Mouse (Mus musculus): ENCODE data around the gene Igf2bp3. TPM values are rescaled to one million over a fixed set of nuclear protein-coding genes. Genes with fewer than 3 reads are reported as not detected.

Igf2bp3 gene
- polyA plus RNA-seq, 1 experiment from 2014 or later: 114 TPM

GRCm38 (mm10) chr6:49236331-49236730, 21.6 kb upstream of the Igf2bp3 start:
- no peaks in the 10 kb centered on the region for H3K9me3 ChIP-seq
- H3K27ac ChIP-seq (replicated peaks): no peak overlapping the region
- 63% methylated on average over 9 of the region's 9 CpGs for WGBS
- no peaks in the 10 kb centered on the region for H3K4me1 ChIP-seq
- H3K4me3 ChIP-seq: no peak overlapping the region
- ATAC-seq (ENCODE audit: low FRiP score, low read depth): peak; percentile 94
- no peaks in the 10 kb centered on the region for H3K27me3 ChIP-seq
- no peak overlapping the region for H3K4me2 ChIP-seq (replicated peaks)
- peaks cover 5% of the 10 kb centered on the region; the same call in 1 of the 2 replicates for H3K36me3 ChIP-seq
- no peak overlapping the region for H3K9ac ChIP-seq (replicated peaks)

GRCm38 (mm10) chr6:49233356-49233755, 18.6 kb upstream of the Igf2bp3 start:
- Histone ChIP-seq H3K36me3 (no peaks in the 10 kb centered on the region), H3K9me3 (no peaks in the 10 kb centered on the region), H3K4me2 (replicated peaks) (no peak overlapping the region), H3K27ac (replicated peaks) (no peak overlapping the region), H3K9ac (replicated peaks) (no peak overlapping the region), H3K4me3 (no peak overlapping the region), H3K27me3 (no peaks in the 10 kb centered on the region), H3K4me1 (no peaks in the 10 kb centered on the region)
- WGBS: 63% methylated on average over 4 of the region's 4 CpGs
- no peak for ATAC-seq (ENCODE audit: low FRiP score, low read depth)

DNA sequence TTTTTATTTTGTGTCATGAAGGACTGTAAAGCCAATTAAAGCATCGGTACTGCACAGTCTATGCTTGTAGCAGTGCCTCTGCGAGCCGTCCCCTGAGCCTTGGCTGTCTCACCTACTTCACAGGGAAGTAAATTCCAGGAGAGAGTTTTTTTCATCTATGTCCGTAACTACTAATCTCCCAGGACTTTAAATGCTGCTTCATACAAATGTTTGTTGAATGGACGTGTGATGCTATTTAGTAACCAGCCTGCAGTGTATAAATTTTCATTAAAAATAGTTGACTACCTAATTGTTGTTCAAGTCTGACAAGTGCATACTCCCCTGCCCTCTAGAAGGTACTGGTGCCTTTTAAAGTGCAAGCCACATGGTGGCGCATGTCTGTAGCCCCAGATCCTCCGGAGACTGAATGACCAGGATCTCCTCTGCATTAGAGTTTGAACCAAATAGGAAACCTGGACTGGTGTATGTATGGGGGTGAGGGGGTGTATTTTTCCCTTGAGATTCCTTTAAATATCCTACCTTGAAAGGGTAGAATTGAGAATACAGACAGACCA, 13.4 kb upstream of the Igf2bp3 start:
- no peak overlapping the region for H3K27ac ChIP-seq (replicated peaks)
- no peaks in the 10 kb centered on the region for H3K4me1 ChIP-seq
- ATAC-seq (ENCODE audit: low FRiP score, low read depth): no peak
- 19% methylated on average over 7 of the region's 7 CpGs for WGBS
- no peaks in the 10 kb centered on the region for H3K36me3 ChIP-seq
- no peaks in the 10 kb centered on the region for H3K27me3 ChIP-seq
- no peak overlapping the region for H3K4me2 ChIP-seq (replicated peaks)
- no peaks in the 10 kb centered on the region for H3K9me3 ChIP-seq
- no peak overlapping the region for H3K9ac ChIP-seq (replicated peaks)
- no peak overlapping the region for H3K4me3 ChIP-seq

- Histone ChIP-seq H3K9ac (replicated peaks) (no peak overlapping the region), H3K4me2 (replicated peaks) (no peak overlapping the region), H3K36me3 (no peaks in the 10 kb centered on the region), H3K9me3 (no peaks in the 10 kb centered on the region), H3K27ac (replicated peaks) (no peak overlapping the region), H3K4me1 (no peaks in the 10 kb centered on the region), H3K4me3 (no peak overlapping the region), H3K27me3 (no peaks in the 10 kb centered on the region)
- no peak for ATAC-seq (ENCODE audit: low FRiP score, low read depth)
- WGBS: 9% methylated on average over 15 of the region's 15 CpGs
Observed at GRCm38 (mm10) chr6:49227184-49227735, 12.5 kb upstream of the Igf2bp3 start.

GRCm38 (mm10) chr6:49225728-49226123, 11.0 kb upstream of the Igf2bp3 start:
- Histone ChIP-seq H3K27ac (replicated peaks) (no peak overlapping the region), H3K4me1 (peaks cover 4% of the 10 kb centered on the region; the same call in 1 of the 2 replicates), H3K36me3 (no peaks in the 10 kb centered on the region), H3K9me3 (no peaks in the 10 kb centered on the region), H3K9ac (replicated peaks) (no peak overlapping the region), H3K27me3 (no peaks in the 10 kb centered on the region), H3K4me2 (replicated peaks) (no peak overlapping the region), H3K4me3 (no peak overlapping the region)
- whole genome bisulfite sequencing: 91% methylated on average over 3 of the region's 3 CpGs
- no peak for ATAC-seq (ENCODE audit: low FRiP score, low read depth)

DNA sequence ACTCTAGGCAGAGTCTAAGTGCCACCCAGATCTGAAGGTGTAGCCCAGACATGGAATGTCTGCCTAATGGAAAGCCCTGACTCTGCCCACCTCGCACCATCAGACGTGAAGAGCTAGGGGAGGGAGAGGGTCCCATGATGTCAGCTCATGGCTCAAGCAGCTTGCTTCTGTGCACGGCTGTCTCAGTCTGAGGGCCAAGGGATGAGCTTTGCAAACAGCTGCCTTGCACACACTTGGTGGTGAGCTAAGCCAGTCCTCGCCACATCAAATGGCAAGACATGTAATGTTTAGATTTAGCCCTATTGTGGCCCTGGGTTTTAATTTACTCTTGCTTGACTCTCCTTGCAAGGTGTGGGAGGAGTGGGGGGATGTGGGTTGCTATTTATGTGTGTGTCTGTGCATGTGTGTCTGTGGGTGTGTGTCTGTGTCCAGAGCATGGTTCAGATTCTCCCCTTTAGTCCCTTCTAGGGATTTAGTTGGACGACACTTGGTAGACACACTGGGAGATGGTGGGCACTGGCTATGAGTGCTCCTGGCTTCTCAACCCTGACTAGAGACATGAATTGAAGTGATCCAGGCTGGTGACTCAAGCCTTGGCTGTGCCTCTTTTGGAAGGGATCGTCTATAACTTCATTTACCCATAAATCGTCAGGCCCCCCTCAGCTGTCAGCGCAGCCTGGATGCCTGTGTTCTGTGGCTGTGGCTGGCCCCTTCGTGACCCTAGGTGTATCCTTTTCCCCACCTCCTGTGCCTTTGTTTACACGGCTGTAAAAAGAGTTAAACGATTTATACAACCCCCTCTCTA, 10.4 kb upstream of the Igf2bp3 start:
- Histone ChIP-seq H3K9me3 (no peaks in the 10 kb centered on the region), H3K27ac (replicated peaks) (no peak overlapping the region), H3K4me3 (no peak overlapping the region), H3K9ac (replicated peaks) (no peak overlapping the region), H3K27me3 (no peaks in the 10 kb centered on the region), H3K4me1 (peaks cover 4% of the 10 kb centered on the region; the same call in 1 of the 2 replicates), H3K36me3 (no peaks in the 10 kb centered on the region), H3K4me2 (replicated peaks) (no peak overlapping the region)
- 75% methylated on average over 11 of the region's 11 CpGs for WGBS
- ATAC-seq (ENCODE audit: low FRiP score, low read depth): no peak

DNA sequence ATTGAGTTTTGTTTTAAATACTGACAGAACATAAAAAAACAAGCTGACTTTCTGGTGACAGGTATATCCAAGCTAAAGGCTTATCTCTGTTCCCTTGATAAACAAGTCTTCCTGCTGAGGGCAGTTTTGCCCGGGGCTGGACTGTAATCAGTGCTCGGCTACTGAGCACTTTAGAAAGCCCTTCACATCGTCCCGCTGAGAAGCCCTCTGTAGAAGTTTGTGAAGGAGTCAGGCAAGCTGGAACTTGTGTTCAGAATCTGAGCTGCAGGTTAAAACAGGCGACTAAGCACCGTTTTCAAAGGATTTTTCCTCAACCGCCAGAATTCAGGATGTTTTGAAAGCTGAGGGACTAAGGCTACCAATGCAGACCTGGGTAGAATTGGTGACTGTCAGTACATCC, 7.1 kb upstream of the Igf2bp3 start:
- 2% methylated on average over 7 of the region's 7 CpGs for WGBS
- 0 out of 2 replicates have a peak overlapping the region, but pooled peaks have one; percentile 30 for H3K27ac ChIP-seq (replicated peaks)
- ATAC-seq (ENCODE audit: low FRiP score, low read depth): no peak

GRCm38 (mm10) chr6:49219920-49220604, 5.3 kb upstream of the Igf2bp3 start:
- Histone ChIP-seq H3K27me3 (no peaks in the 10 kb centered on the region), H3K4me1 (peaks cover 4% of the 10 kb centered on the region; the same call in 1 of the 2 replicates), H3K9me3 (no peaks in the 10 kb centered on the region), H3K36me3 (no peaks in the 10 kb centered on the region), H3K27ac (replicated peaks) (peak overlapping the region; percentile 72), H3K4me2 (replicated peaks) (peak overlapping the region; percentile 53), H3K4me3 (peak overlapping the region; percentile 27), H3K9ac (replicated peaks) (no peak overlapping the region; the same call in 1 of the 2 replicates)
- ATAC-seq (ENCODE audit: low FRiP score, low read depth): no peak
- 2% methylated on average over 16 of the region's 16 CpGs for WGBS

More for the DNA sequence above, 7.1 kb upstream of the Igf2bp3 start:
- Histone ChIP-seq H3K4me3 (no peak overlapping the region), H3K9ac (replicated peaks) (no peak overlapping the region), H3K27me3 (no peaks in the 10 kb centered on the region), H3K4me1 (peaks cover 4% of the 10 kb centered on the region; the same call in 1 of the 2 replicates), H3K36me3 (no peaks in the 10 kb centered on the region), H3K9me3 (no peaks in the 10 kb centered on the region), H3K4me2 (replicated peaks) (0 out of 2 replicates have a peak overlapping the region, but pooled peaks have one; percentile 15)

GRCm38 (mm10) chr6:49219001-49219560, 4.3 kb upstream of the Igf2bp3 start:
- H3K4me3 ChIP-seq: no peak overlapping the region
- H3K36me3 ChIP-seq: no peaks in the 10 kb centered on the region
- no peak overlapping the region for H3K9ac ChIP-seq (replicated peaks)
- 0 out of 2 replicates have a peak overlapping the region, but pooled peaks have one; percentile 13 for H3K4me2 ChIP-seq (replicated peaks)
- ATAC-seq (ENCODE audit: low FRiP score, low read depth): no peak
- no peaks in the 10 kb centered on the region for H3K27me3 ChIP-seq
- H3K27ac ChIP-seq (replicated peaks): no peak overlapping the region
- WGBS: 5% methylated on average over 4 of the region's 4 CpGs
- H3K4me1 ChIP-seq: peaks cover 4% of the 10 kb centered on the region; the same call in 1 of the 2 replicates
- no peaks in the 10 kb centered on the region for H3K9me3 ChIP-seq

DNA sequence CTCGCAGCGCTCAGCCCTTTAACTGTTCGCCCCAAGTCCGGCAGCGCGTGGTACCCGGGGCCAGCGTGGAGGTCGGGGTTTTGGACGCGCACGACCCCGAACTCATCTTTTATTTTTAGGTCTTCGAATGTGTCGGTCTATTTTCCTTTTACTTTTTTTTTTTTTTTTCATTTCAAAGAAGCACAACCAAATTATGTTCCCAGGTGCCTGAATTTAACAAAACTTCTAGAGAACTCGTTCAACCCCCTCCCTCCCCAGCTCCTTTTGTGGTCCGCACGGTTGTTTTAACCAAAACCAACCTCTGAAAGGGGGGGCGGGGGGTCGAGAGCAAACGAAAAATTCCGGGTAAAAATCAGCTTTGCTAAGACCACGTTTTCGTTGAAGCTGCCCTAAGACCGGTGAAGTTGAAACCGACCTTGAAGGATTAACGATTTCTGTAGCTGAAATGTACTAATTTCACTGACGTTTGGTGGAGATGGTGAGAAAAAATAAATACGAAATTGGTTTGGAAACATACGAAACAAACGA, 3.6 kb upstream of the Igf2bp3 start:
- WGBS: under 1% methylated on average over 31 of the region's 31 CpGs
- no peak for ATAC-seq (ENCODE audit: low FRiP score, low read depth)
- peak overlapping the region; percentile 51; the same call in 1 of the 2 replicates for H3K9ac ChIP-seq (replicated peaks)

DNA sequence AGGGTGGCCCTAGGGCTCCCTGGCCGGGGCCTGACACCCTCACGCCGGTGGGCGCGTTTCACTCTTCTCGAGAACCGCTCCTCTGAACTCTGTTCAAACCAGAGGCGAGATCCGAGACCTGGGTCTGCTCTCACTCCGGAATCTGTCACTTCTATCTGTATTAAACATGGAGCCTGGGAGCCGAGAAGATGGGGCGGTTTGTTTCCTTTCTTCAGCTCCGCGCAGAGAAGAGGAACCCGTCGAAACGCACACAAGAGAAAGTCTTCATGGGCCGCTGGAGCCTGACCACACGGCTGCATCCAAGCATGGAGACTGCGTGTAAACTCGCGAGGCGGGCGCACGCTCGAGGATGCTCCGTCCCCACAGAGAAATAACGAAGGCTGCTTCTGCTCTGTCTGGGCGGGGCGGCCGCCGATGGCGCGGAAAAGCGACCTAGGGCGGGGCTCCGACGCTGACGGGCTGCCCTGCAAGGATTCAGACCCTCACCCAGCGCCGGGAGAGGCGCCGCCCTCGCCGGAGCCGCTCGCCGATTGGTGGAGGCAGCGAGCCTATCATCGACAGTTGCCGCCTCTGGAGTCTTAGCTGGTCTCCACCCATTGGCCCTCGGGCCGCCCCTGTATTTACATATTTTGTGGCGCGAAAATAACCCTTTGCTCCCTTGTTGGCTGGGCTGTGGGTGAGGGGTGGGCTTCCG, 3.0 kb upstream of the Igf2bp3 start:
- Histone ChIP-seq H3K9me3 (no peaks in the 10 kb centered on the region), H3K4me2 (replicated peaks) (peak overlapping the region; percentile 67), H3K9ac (replicated peaks) (peak overlapping the region; percentile 70), H3K27me3 (no peaks in the 10 kb centered on the region), H3K4me3 (peak overlapping the region; percentile 53), H3K36me3 (no peaks in the 10 kb centered on the region), H3K4me1 (peaks cover 6% of the 10 kb centered on the region), H3K27ac (replicated peaks) (peak overlapping the region; percentile 90)
- peak; percentile 89 for ATAC-seq (ENCODE audit: low FRiP score, low read depth)
- WGBS: under 1% methylated on average over 56 of the region's 56 CpGs

More for the DNA sequence above, 3.6 kb upstream of the Igf2bp3 start:
- Histone ChIP-seq H3K4me3 (peak overlapping the region; percentile 53), H3K9me3 (no peaks in the 10 kb centered on the region), H3K4me2 (replicated peaks) (peak overlapping the region; percentile 67), H3K27ac (replicated peaks) (no peak overlapping the region), H3K27me3 (no peaks in the 10 kb centered on the region), H3K36me3 (no peaks in the 10 kb centered on the region), H3K4me1 (peaks cover 4% of the 10 kb centered on the region; the same call in 1 of the 2 replicates)

Data from midbrain, embryonic 12.5 days (tissue).